Mouse (Mus musculus): Measurements from ENCODE around the gene Trim8. TPM values are rescaled to one million over a fixed set of nuclear protein-coding genes. Genes with fewer than 3 reads are reported as not detected.

Trim8 gene
- polyA plus RNA-seq, 2 experiments, result 7.3 to 7.5 TPM

- TF ChIP-seq EP300 (IDR thresholded peaks at IDR 0.05; ENCODE audit: low read depth) (no peak), CTCF (IDR thresholded peaks at IDR 0.05; ENCODE audit: low read depth) (peak; percentile 59)
- H3K4me2 ChIP-seq (ENCODE audit: low read depth), result no peak overlapping the region
- peaks cover 10 to 42% of the 10 kb centered on the region in 2 experiments for H3K4me1 ChIP-seq (replicated peaks; ENCODE audit: control insufficient read depth in 2 of 2, insufficient read depth in 2 of 2, low read length in 1 of 2)
- DNase-seq (ENCODE audit: low read depth in 3 of 3, low spot score in 3 of 3), result no peak
- H3K9me3 ChIP-seq (ENCODE audit: control insufficient read depth, low read length), result no peaks in the 10 kb centered on the region
- H3K9ac ChIP-seq (replicated peaks), result no peak overlapping the region
- H3K27me3 ChIP-seq (ENCODE audit: control insufficient read depth, insufficient read depth, low read length), result no peaks in the 10 kb centered on the region
- no peaks in the 10 kb centered on the region for H3K36me3 ChIP-seq (replicated peaks; ENCODE audit: control insufficient read depth, insufficient read depth, low read depth)
- no peak overlapping the region for H3K4me3 ChIP-seq (ENCODE audit: insufficient read depth in 1 of 2, low read depth in 2 of 2, low read length in 2 of 2)
- H3K27ac ChIP-seq, result no peak overlapping the region
- WGBS (ENCODE audit: insufficient replicate concordance), result 18% methylated on average over 17 of the region's 17 CpGs
- ATAC-seq (ENCODE audit: insufficient read depth), result no peak
Measured at GRCm38 (mm10) chr19:46482896-46483516, 18.5 kb upstream of the Trim8 start.

GRCm38 (mm10) chr19:46483701-46484328 lies 17.7 kb upstream of the Trim8 start:
- Histone ChIP-seq H3K27ac (no peak overlapping the region), H3K36me3 (replicated peaks; ENCODE audit: control insufficient read depth, insufficient read depth, low read depth) (no peaks in the 10 kb centered on the region), H3K4me1 (replicated peaks; ENCODE audit: control insufficient read depth in 2 of 2, insufficient read depth in 2 of 2, low read length in 1 of 2) (peaks cover 10 to 38% of the 10 kb centered on the region in 2 experiments), H3K27me3 (ENCODE audit: control insufficient read depth, insufficient read depth, low read length) (no peaks in the 10 kb centered on the region), H3K4me3 (ENCODE audit: insufficient read depth in 1 of 2, low read depth in 2 of 2, low read length in 2 of 2) (no peak overlapping the region), H3K9me3 (ENCODE audit: control insufficient read depth, low read length) (no peaks in the 10 kb centered on the region), H3K4me2 (ENCODE audit: low read depth) (no peak overlapping the region), H3K9ac (replicated peaks) (no peak overlapping the region)
- no peak for TF ChIP-seq EP300 (IDR thresholded peaks at IDR 0.05; ENCODE audit: low read depth)
- TF ChIP-seq CTCF (IDR thresholded peaks at IDR 0.05; ENCODE audit: low read depth), result no peak
- ATAC-seq (ENCODE audit: insufficient read depth), result no peak
- DNase-seq (ENCODE audit: low read depth in 3 of 3, low spot score in 3 of 3), result no peak
- 65% methylated on average over 15 of the region's 15 CpGs for WGBS (ENCODE audit: insufficient replicate concordance)

GRCm38 (mm10) chr19:46484518-46484917 lies 17.0 kb upstream of the Trim8 start:
- 70% methylated on average over 5 of the region's 5 CpGs for WGBS (ENCODE audit: insufficient replicate concordance)
- Histone ChIP-seq H3K36me3 (replicated peaks; ENCODE audit: control insufficient read depth, insufficient read depth, low read depth) (no peaks in the 10 kb centered on the region), H3K9me3 (ENCODE audit: control insufficient read depth, low read length) (no peaks in the 10 kb centered on the region), H3K4me1 (replicated peaks; ENCODE audit: control insufficient read depth in 2 of 2, insufficient read depth in 2 of 2, low read length in 1 of 2) (peaks cover 10 to 32% of the 10 kb centered on the region in 2 experiments), H3K4me3 (ENCODE audit: insufficient read depth in 1 of 2, low read depth in 2 of 2, low read length in 2 of 2) (no peak overlapping the region), H3K9ac (replicated peaks) (no peak overlapping the region), H3K4me2 (ENCODE audit: low read depth) (no peak overlapping the region), H3K27ac (no peak overlapping the region), H3K27me3 (ENCODE audit: control insufficient read depth, insufficient read depth, low read length) (no peaks in the 10 kb centered on the region)
- ATAC-seq (ENCODE audit: insufficient read depth) (no peak), DNase-seq (ENCODE audit: low read depth in 3 of 3, low spot score in 3 of 3) (no peak)
- TF ChIP-seq CTCF (IDR thresholded peaks at IDR 0.05; ENCODE audit: low read depth) (no peak), EP300 (IDR thresholded peaks at IDR 0.05; ENCODE audit: low read depth) (no peak)

- Histone ChIP-seq H3K4me1 (replicated peaks; ENCODE audit: control insufficient read depth in 2 of 2, insufficient read depth in 2 of 2, low read length in 1 of 2) (peaks cover 10 to 29% of the 10 kb centered on the region in 2 experiments), H3K4me2 (ENCODE audit: low read depth) (no peak overlapping the region), H3K4me3 (ENCODE audit: insufficient read depth in 1 of 2, low read depth in 2 of 2, low read length in 2 of 2) (no peak overlapping the region), H3K9ac (replicated peaks) (no peak overlapping the region), H3K27me3 (ENCODE audit: control insufficient read depth, insufficient read depth, low read length) (no peaks in the 10 kb centered on the region), H3K27ac (no peak overlapping the region), H3K9me3 (ENCODE audit: control insufficient read depth, low read length) (no peaks in the 10 kb centered on the region), H3K36me3 (replicated peaks; ENCODE audit: control insufficient read depth, insufficient read depth, low read depth) (no peaks in the 10 kb centered on the region)
- TF ChIP-seq CTCF (IDR thresholded peaks at IDR 0.05; ENCODE audit: low read depth) (no peak), EP300 (IDR thresholded peaks at IDR 0.05; ENCODE audit: low read depth) (no peak)
- 46% methylated on average over 9 of the region's 9 CpGs for WGBS (ENCODE audit: insufficient replicate concordance)
- DNase-seq (ENCODE audit: low read depth in 3 of 3, low spot score in 3 of 3), result no peak
- peak; percentile 41; the same call in 1 of the 2 replicates for ATAC-seq (ENCODE audit: insufficient read depth)
Measured at GRCm38 (mm10) chr19:46485847-46486246, 15.7 kb upstream of the Trim8 start.

GRCm38 (mm10) chr19:46486709-46487108 lies 14.8 kb upstream of the Trim8 start:
- DNase-seq (ENCODE audit: low read depth in 3 of 3, low spot score in 3 of 3) (no peak), ATAC-seq (ENCODE audit: insufficient read depth) (no peak)
- peaks cover 10 to 29% of the 10 kb centered on the region in 2 experiments for H3K4me1 ChIP-seq (replicated peaks; ENCODE audit: control insufficient read depth in 2 of 2, insufficient read depth in 2 of 2, low read length in 1 of 2)
- no peaks in the 10 kb centered on the region for H3K36me3 ChIP-seq (replicated peaks; ENCODE audit: control insufficient read depth, insufficient read depth, low read depth)
- H3K9ac ChIP-seq (replicated peaks), result no peak overlapping the region
- no peak overlapping the region for H3K4me3 ChIP-seq (ENCODE audit: insufficient read depth in 1 of 2, low read depth in 2 of 2, low read length in 2 of 2)
- WGBS (ENCODE audit: insufficient replicate concordance), result 26% methylated on average over 2 of the region's 2 CpGs
- H3K27ac ChIP-seq, result no peak overlapping the region
- TF ChIP-seq CTCF (IDR thresholded peaks at IDR 0.05; ENCODE audit: low read depth) (no peak), EP300 (IDR thresholded peaks at IDR 0.05; ENCODE audit: low read depth) (no peak)
- no peak overlapping the region for H3K4me2 ChIP-seq (ENCODE audit: low read depth)
- no peaks in the 10 kb centered on the region for H3K9me3 ChIP-seq (ENCODE audit: control insufficient read depth, low read length)
- no peaks in the 10 kb centered on the region for H3K27me3 ChIP-seq (ENCODE audit: control insufficient read depth, insufficient read depth, low read length)

Data from liver, embryonic 14.5 days (tissue).